Mouse (Mus musculus): ENCODE measurements around the gene Gm13276. TPM values are rescaled to one million over a fixed set of nuclear protein-coding genes. Genes with fewer than 3 reads are reported as not detected.
"Not testable (repeated sequence)": the region's sequence is repeated elsewhere in the genome, so short reads cannot be mapped to it uniquely, and the experiment has no call there.

Gene Gm13276
- not detected for total RNA-seq (2018; cell fraction: chromatin; rRNA removed)
- not detected for total RNA-seq (2018; cell fraction: cytosol; rRNA removed)
- total RNA-seq (2018; cell fraction: nucleus; rRNA removed) = not detected
- polyA plus RNA-seq (2018) = not detected in 3 replicates

DNA sequence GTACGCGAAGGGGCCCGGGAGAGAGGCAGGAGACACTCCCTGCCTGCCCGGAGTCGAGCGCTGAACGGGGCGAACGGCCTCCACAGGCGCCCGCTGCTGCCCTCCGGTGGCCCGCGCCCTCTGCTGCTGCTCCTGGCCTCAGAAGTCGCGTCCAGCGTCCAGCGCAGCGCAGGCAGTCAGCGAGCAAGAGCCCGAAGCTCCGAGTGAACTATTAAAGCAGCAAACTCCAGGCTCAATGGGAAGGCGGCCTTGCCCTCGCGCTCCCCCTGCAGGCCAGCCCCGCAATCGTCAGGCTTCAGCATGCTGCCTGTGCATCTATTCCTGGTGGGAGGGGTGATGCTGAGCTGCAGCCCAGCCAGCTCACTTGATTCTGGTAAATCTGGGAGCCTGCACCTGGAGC lies at the start of gene Gm13276:
Gene Gm13276, plus strand, starts transcription at position 301 of the 400 bp plus-strand sequence.
- not testable (repeated sequence) for H3K36me3 ChIP-seq (ENCODE audit: inconsistent target); H3K4me3 ChIP-seq (ENCODE audit: inconsistent target); H3K27ac ChIP-seq; H3K79me2 ChIP-seq (ENCODE audit: inconsistent target)
- WGBS (ENCODE audit: missing documents) = no CpG with 5 or more reads among the region's 27 CpGs

GRCm38 (mm10) chr4:88738480-88738879 lies 47.0 kb upstream of the Gm13276 start:
- Histone ChIP-seq H3K36me3 (ENCODE audit: inconsistent target) (no peaks in the 10 kb centered on the region), H3K79me2 (ENCODE audit: inconsistent target) (no peaks in the 10 kb centered on the region), H3K27ac (no peak overlapping the region), H3K4me3 (ENCODE audit: inconsistent target) (no peak overlapping the region)
- 0% methylated on average over 2 of the region's 2 CpGs for WGBS (ENCODE audit: missing documents)

GRCm38 (mm10) chr4:88739036-88739435 lies 46.5 kb upstream of the Gm13276 start:
- no peaks in the 10 kb centered on the region for H3K79me2 ChIP-seq (ENCODE audit: inconsistent target)
- H3K27ac ChIP-seq = no peak overlapping the region
- no peaks in the 10 kb centered on the region for H3K36me3 ChIP-seq (ENCODE audit: inconsistent target)
- H3K4me3 ChIP-seq (ENCODE audit: inconsistent target) = no peak overlapping the region
- 49% methylated on average over 6 of the region's 6 CpGs for WGBS (ENCODE audit: missing documents)

GRCm38 (mm10) chr4:88741426-88741825 lies 44.1 kb upstream of the Gm13276 start:
- Histone ChIP-seq H3K36me3 (ENCODE audit: inconsistent target) (no peaks in the 10 kb centered on the region), H3K4me3 (ENCODE audit: inconsistent target) (no peak overlapping the region), H3K79me2 (ENCODE audit: inconsistent target) (no peaks in the 10 kb centered on the region), H3K27ac (no peak overlapping the region)
- WGBS (ENCODE audit: missing documents) = 8% methylated on average over 4 of the region's 4 CpGs

DNA sequence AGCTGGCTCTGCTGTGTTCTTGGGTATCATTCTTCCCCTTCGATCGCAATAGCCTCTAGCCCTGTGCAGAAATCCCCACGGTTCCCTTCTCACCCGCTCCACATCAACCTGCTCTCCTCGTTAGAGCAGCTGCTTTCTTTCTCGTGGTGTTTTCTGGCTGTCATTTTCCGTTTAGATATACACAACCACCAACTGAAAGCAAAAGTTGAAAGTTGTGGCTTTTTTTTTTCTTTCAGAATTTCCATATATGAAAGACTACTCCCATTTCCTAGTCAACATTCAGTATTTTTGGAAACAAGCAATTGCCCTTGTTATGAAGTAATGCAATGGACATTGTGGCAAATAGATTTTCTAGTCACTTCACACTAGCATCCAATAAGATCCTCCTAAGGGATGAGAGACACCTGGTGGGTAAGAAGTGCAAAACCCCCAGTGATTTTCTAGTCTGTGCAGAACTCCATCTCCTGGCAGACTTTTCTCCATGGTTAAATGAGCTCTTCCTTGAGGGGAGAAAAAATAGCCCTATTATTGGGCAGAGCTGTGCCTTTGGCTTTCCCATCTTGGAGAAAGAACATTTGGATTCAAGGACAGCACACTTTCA lies 42.6 kb upstream of the Gm13276 start:
- Histone ChIP-seq H3K27ac (no peak overlapping the region), H3K79me2 (ENCODE audit: inconsistent target) (no peaks in the 10 kb centered on the region), H3K4me3 (ENCODE audit: inconsistent target) (no peak overlapping the region), H3K36me3 (ENCODE audit: inconsistent target) (no peaks in the 10 kb centered on the region)
- WGBS (ENCODE audit: missing documents) = 23% methylated on average over 7 of the region's 7 CpGs

DNA sequence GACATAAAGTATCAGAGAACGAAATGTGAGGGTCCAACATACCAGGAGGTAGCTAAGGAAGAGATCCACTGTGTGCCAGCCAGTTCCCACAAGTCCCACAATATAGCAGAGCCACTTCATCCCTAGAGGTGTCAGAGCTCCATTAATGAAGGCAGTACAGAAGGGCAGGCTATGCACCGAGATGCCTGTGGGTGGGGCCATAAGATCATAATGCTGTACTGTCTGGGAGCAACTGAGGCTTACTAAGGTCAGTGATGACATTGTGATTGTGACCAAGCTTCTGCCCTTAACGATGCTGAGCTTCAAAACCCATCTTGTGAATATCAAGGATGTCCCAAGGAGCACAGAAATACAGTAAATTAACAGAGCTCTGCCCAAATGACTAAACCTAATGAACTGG lies 41.3 kb upstream of the Gm13276 start:
- no peak overlapping the region for H3K4me3 ChIP-seq (ENCODE audit: inconsistent target)
- H3K79me2 ChIP-seq (ENCODE audit: inconsistent target) = no peaks in the 10 kb centered on the region
- 86% methylated on average over 3 of the region's 3 CpGs for WGBS (ENCODE audit: missing documents)
- H3K36me3 ChIP-seq (ENCODE audit: inconsistent target) = no peaks in the 10 kb centered on the region
- H3K27ac ChIP-seq = no peak overlapping the region

GRCm38 (mm10) chr4:88749926-88750325 lies 35.6 kb upstream of the Gm13276 start:
- H3K4me3 ChIP-seq (ENCODE audit: inconsistent target) = no peak overlapping the region
- no peaks in the 10 kb centered on the region for H3K36me3 ChIP-seq (ENCODE audit: inconsistent target)
- no peaks in the 10 kb centered on the region for H3K79me2 ChIP-seq (ENCODE audit: inconsistent target)
- H3K27ac ChIP-seq = no peak overlapping the region
- whole genome bisulfite sequencing (ENCODE audit: missing documents) = 98% methylated on average over 6 of the region's 6 CpGs

DNA sequence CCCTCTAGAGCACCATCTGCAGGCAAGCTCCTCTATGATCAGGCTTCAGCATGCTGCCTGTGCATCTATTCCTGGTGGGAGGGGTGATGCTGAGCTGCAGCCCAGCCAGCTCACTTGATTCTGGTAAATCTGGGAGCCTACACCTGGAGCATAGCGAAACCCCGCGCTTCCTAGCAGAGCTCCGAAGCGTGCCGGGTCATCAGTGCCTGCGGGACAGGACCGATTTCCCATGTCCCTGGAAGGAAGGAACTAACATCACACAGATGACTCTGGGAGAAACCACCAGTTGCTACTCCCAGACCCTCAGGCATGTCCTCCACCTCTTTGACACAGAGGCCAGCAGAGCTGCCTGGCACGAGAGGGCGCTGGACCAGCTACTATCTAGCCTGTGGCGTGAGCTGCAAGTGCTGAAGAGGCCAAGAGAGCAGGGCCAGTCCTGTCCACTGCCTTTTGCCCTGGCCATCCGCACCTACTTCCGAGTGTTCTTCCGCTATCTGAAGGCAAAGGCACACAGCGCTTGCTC lies 30.6 kb upstream of the Gm13276 start, which contains the start of gene Gm13271:
Gene Gm13271, plus strand, starts transcription at position 51 of the 523 bp plus-strand sequence.
- not testable (repeated sequence) for H3K36me3 ChIP-seq (ENCODE audit: inconsistent target); H3K79me2 ChIP-seq (ENCODE audit: inconsistent target); H3K27ac ChIP-seq; H3K4me3 ChIP-seq (ENCODE audit: inconsistent target)
- WGBS (ENCODE audit: missing documents) = 100% methylated on average over 12 of the region's 15 CpGs

- not testable (repeated sequence) for H3K36me3 ChIP-seq (ENCODE audit: inconsistent target)
- WGBS (ENCODE audit: missing documents) = 10% methylated on average over 19 of the region's 31 CpGs
Observed at GRCm38 (mm10) chr4:88756581-88757513, 28.7 kb upstream of the Gm13276 start.

GRCm38 (mm10) chr4:88757628-88758031 lies 27.9 kb upstream of the Gm13276 start:
- WGBS (ENCODE audit: missing documents) = 0% methylated on average over 7 of the region's 21 CpGs
- not testable (repeated sequence) for H3K4me3 ChIP-seq (ENCODE audit: inconsistent target); H3K36me3 ChIP-seq (ENCODE audit: inconsistent target); H3K79me2 ChIP-seq (ENCODE audit: inconsistent target); H3K27ac ChIP-seq

More at GRCm38 (mm10) chr4:88756581-88757513, 28.7 kb upstream of the Gm13276 start:
- peak overlapping the region; percentile 61 for H3K4me3 ChIP-seq (ENCODE audit: inconsistent target)
- H3K79me2 ChIP-seq (ENCODE audit: inconsistent target) = not testable (repeated sequence)
- peak overlapping the region; percentile 78 for H3K27ac ChIP-seq

- not testable (repeated sequence) for H3K36me3 ChIP-seq (ENCODE audit: inconsistent target); H3K4me3 ChIP-seq (ENCODE audit: inconsistent target); H3K79me2 ChIP-seq (ENCODE audit: inconsistent target); H3K27ac ChIP-seq
- WGBS (ENCODE audit: missing documents) = 96% methylated on average over 4 of the region's 9 CpGs
Observed at GRCm38 (mm10) chr4:88758751-88759150, 26.8 kb upstream of the Gm13276 start.

DNA sequence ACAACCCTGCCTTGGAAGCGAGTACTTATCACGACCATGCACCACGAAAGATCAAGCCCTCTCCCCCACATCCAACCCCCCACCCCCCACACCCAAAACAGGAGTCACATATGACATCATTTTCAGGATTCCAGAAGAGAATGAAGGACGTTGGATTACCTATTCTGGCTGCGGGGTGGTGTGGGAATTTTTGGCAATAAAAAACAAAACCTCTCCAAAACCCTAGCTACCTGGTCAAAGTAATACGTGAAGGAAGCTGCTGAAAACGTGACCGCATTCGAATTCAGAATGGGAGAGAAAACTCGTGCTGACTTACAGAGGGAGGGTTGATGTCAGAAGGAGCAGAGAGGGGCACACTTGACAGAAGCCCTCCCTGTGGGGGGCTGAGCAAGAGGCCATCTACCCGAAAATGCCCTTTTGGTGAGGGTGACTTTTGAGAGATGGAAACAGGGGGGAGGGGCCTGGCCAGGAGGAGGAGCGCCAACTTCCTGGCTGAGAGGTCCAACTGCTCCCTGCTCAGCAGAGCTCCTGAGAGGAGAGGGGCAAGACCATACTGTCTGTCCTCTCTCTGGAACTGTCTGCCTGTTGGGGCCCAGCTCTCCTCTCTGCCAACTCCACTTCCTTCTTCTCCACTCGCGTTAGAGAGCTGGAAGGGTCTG lies 25.8 kb upstream of the Gm13276 start, which contains the start of gene Gm13283:
Gene Gm13283, plus strand, starts transcription at position 510 of the 659 bp plus-strand sequence.
- 40% methylated on average over 1 of the region's 14 CpGs for WGBS (ENCODE audit: missing documents)
- not testable (repeated sequence) for H3K27ac ChIP-seq

DNA sequence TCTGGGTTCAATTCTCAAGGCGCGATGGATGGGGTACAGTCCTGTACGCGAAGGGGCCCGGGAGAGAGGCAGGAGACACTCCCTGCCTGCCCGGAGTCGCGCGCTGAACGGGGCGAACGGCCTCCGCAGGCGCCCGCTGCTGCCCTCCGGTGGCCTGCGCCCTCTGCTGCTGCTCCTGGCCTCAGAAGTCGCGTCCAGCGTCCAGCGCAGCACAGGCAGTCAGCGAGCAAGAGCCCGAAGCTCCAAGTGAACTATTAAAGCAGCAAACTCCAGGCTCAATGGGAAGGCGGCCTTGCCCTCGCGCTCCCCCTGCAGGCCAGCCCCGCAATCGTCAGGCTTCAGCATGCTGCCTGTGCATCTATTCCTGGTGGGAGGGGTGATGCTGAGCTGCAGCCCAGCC lies 25.1 kb upstream of the Gm13276 start:
- not testable (repeated sequence) for H3K36me3 ChIP-seq (ENCODE audit: inconsistent target); H3K4me3 ChIP-seq (ENCODE audit: inconsistent target); H3K27ac ChIP-seq; H3K79me2 ChIP-seq (ENCODE audit: inconsistent target)
- WGBS (ENCODE audit: missing documents) = 0% methylated on average over 2 of the region's 28 CpGs

More for the DNA sequence above, 25.8 kb upstream of the Gm13276 start, which contains the start of gene Gm13283:
- not testable (repeated sequence) for H3K36me3 ChIP-seq (ENCODE audit: inconsistent target); H3K4me3 ChIP-seq (ENCODE audit: inconsistent target); H3K79me2 ChIP-seq (ENCODE audit: inconsistent target)

DNA sequence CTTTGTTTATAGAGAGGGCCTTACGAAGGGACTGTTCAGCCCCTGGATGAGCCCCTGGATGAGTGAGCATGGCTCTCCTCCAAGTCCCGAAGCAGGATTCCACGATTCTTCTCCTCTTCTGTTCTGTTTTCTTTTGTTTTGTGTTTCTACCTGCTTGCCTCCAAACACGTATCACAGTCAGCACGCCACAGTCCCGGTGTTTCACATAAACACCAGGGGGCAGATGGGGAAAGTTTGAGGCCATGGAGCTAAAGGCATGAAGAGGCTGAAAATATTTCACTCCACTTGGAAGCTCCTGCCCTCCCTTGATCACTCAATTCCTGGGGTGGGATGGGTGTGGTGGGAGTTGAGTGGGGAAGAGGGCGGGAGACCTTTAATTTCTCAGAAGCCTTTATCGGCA lies 23.7 kb upstream of the Gm13276 start:
- not testable (repeated sequence) for H3K79me2 ChIP-seq (ENCODE audit: inconsistent target); H3K4me3 ChIP-seq (ENCODE audit: inconsistent target); H3K36me3 ChIP-seq (ENCODE audit: inconsistent target); H3K27ac ChIP-seq
- 81% methylated on average over 3 of the region's 8 CpGs for WGBS (ENCODE audit: missing documents)
